Mouse (Mus musculus) testis, adult 2 months (tissue): Measurements from ENCODE around the gene Gm13090.

Experiments
- CTCF ChIP-seq: fragments of 200-500 bp; IDR thresholded peaks from 2 replicates; pipeline ENCODE4 v1.5.1; 2012; ENCODE audit warnings: low read depth, mild to moderate bottlenecking, inconsistent platforms, low read length, moderate library complexity; ENCODE audit not compliant: control insufficient read depth, insufficient read depth, insufficient replicate concordance
- POLR2A ChIP-seq: fragments of 200-500 bp; IDR thresholded peaks from 2 replicates; pipeline ENCODE4 v1.6.1; 2012; ENCODE audit warnings: low read depth, mild to moderate bottlenecking, inconsistent platforms, low read length, moderate library complexity; ENCODE audit not compliant: control insufficient read depth

DNA sequence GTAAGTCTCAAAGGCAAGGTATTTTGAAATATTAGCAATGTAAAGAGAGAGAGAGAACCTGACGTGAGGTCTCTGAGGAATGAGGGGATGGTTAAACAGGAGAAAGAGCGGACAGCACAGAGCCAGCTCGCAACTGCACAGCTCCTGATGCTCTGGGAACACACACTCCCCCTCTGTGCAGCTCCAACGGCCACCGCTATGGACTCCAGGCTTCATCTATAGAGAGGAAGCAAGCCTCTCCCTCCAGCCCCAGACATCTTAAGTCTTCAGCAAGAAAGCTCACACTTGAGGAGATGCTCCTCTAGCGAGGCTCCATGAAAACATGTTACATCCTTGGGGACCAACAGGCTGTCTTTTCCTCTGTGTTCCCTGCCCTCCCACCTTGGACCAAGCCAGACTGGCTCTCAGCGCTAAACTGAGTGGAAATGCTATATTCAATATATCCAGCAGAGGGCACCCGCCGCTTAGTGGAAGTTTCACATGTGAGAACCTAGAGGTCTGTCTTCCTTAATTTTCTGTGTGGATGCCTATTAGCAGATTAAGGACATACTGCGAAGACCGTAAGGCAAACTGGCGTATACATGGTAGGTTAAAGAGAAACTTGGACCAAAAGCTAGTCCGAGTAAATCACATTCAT lies 16.1 kb upstream of the Gm13090 start:
- TF ChIP-seq POLR2A: no peak
- TF ChIP-seq CTCF: peak; percentile 30; the same call in 1 of the 2 replicates
